Mouse (Mus musculus): ENCODE data around the gene Rps27a. TPM values are rescaled to one million over a fixed set of nuclear protein-coding genes. Genes with fewer than 3 reads are reported as not detected.

The Rps27a gene
- total and polyA plus RNA-seq, 2 experiments from 2014 or later, result 334 to 550 TPM

DNA sequence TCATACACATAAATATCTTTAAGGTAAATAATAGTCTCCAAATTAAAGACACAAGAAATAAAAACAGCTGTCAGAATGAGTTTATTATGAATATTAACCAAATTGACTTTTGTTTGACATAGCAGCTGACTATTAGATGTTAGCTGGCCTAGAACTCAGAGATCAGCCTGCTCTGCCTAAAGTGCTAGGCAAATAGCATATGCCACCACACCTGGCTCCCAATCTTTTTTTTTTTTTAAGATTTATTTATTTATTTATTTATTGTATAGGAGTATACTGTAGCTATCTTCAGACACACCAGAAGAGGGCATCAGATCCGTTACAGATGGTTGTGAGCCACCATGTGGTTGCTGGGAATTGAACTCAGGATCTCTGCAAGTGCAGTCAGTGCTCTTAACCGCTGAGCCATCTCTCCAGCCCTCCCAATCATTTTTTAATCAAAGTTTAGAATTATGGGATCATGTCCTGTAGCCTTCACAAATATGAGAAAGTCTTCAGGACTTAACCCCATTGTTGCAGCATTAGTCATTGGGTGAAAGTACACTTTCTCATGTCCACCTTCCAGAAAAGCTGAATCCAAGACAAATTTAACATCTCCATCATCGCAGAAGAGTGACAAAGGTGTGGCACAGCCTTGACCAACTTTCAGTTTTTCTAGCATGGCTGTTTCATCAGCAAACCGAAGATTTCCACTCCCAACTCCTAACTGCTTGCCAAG lies 34.9 kb downstream of the Rps27a start:
- Histone ChIP-seq H3K4me2 (ENCODE audit: low read depth, low read length) (no peak overlapping the region), H3K36me3 (replicated peaks; ENCODE audit: control insufficient read depth, insufficient read depth, low read length) (peaks cover 17% of the 10 kb centered on the region), H3K27ac (ENCODE audit: low read depth) (no peak overlapping the region), H3K4me1 (ENCODE audit: control insufficient read depth, insufficient read depth) (0 out of 2 replicates have a peak, but pooled peaks cover 6% of the 10 kb centered on the region), H3K9ac (replicated peaks; ENCODE audit: low read depth, low read length) (no peak overlapping the region), H3K9me3 (replicated peaks; ENCODE audit: control insufficient read depth, low read length) (no peaks in the 10 kb centered on the region), H3K4me3 (ENCODE audit: low read depth, low read length) (no peak overlapping the region), H3K27me3 (ENCODE audit: control insufficient read depth, insufficient read depth, low read length) (no peaks in the 10 kb centered on the region)
- TF ChIP-seq EP300 (IDR thresholded peaks at IDR 0.05; ENCODE audit: low read depth), result no peak
- no peak for TF ChIP-seq CTCF (IDR thresholded peaks at IDR 0.05; ENCODE audit: low read depth)
- no peak for DNase-seq (ENCODE audit: low spot score)
- 94% methylated on average over 4 of the region's 4 CpGs for WGBS
- no peak for ATAC-seq (ENCODE audit: insufficient read depth, low read depth)

DNA sequence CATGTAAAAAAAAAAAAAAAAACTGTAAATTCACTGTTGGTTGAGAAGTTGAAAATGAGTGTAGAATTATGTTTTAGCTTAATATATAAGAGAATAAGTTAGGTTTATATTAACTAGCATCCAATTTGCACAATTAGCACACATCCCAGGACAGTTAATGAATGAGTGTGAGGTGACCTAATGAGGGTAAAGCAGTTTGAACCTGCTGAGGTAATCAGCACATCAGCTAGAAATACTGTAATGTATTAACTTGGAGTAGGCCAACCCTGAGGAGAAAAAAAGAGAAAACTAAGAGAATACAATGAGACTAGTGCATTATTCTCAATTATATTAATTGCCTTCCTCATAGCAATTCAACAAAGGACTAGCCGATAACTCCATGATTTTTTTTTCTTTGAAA lies 38.5 kb downstream of the Rps27a start:
- Histone ChIP-seq H3K4me2 (ENCODE audit: low read depth, low read length) (no peak overlapping the region), H3K4me3 (ENCODE audit: low read depth, low read length) (no peak overlapping the region), H3K36me3 (replicated peaks; ENCODE audit: control insufficient read depth, insufficient read depth, low read length) (peaks cover 29% of the 10 kb centered on the region), H3K9me3 (replicated peaks; ENCODE audit: control insufficient read depth, low read length) (no peaks in the 10 kb centered on the region), H3K4me1 (ENCODE audit: control insufficient read depth, insufficient read depth) (0 out of 2 replicates have a peak, but pooled peaks cover 6% of the 10 kb centered on the region), H3K27me3 (ENCODE audit: control insufficient read depth, insufficient read depth, low read length) (no peaks in the 10 kb centered on the region), H3K9ac (replicated peaks; ENCODE audit: low read depth, low read length) (no peak overlapping the region), H3K27ac (ENCODE audit: low read depth) (no peak overlapping the region)
- no peak for DNase-seq (ENCODE audit: low spot score)
- ATAC-seq (ENCODE audit: insufficient read depth, low read depth), result no peak
- TF ChIP-seq CTCF (IDR thresholded peaks at IDR 0.05; ENCODE audit: low read depth), result no peak
- no peak for TF ChIP-seq EP300 (IDR thresholded peaks at IDR 0.05; ENCODE audit: low read depth)
- WGBS, result 98% methylated on average over 1 of the region's 1 CpGs

DNA sequence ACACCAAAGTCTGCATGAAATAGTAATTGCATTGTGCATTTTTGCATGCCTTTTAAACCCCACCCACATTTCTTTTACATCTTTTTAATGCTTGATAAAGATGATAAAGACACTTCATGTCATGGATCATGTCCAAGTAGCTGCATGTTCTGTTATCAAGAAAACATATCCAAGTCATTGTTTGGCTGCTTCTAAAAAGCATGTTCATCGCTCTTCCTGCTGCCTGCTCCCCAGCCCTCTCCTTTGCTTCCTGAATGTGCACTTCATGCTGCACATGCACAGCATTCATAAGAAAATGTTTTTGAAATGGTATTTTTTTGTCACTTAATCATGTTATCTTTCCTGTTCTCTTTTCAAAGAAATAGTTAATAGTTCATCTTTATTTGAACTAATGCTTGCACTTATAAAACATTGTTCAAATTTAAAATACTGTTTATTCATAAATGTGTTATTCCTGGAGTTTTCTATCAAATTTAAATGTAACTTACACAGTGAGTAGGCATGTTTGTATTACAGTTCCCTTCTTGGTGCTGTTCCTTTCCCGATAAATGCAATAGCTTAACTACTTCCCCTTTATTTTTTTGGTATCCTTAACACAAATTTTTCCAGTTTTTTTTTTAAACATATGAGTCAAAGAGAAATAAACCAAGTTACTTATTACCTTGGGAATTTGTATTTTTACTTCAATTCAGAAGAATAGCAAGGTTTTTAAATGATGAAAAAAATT lies 42.8 kb downstream of the Rps27a start:
- Histone ChIP-seq H3K27ac (ENCODE audit: low read depth) (no peak overlapping the region), H3K9me3 (replicated peaks; ENCODE audit: control insufficient read depth, low read length) (no peaks in the 10 kb centered on the region), H3K27me3 (ENCODE audit: control insufficient read depth, insufficient read depth, low read length) (no peaks in the 10 kb centered on the region), H3K4me2 (ENCODE audit: low read depth, low read length) (no peak overlapping the region), H3K9ac (replicated peaks; ENCODE audit: low read depth, low read length) (no peak overlapping the region), H3K36me3 (replicated peaks; ENCODE audit: control insufficient read depth, insufficient read depth, low read length) (peaks cover 39% of the 10 kb centered on the region), H3K4me3 (ENCODE audit: low read depth, low read length) (no peak overlapping the region), H3K4me1 (ENCODE audit: control insufficient read depth, insufficient read depth) (no peaks in the 10 kb centered on the region)
- DNase-seq (ENCODE audit: low spot score) (no peak), ATAC-seq (ENCODE audit: insufficient read depth, low read depth) (no peak)
- whole genome bisulfite sequencing, result 88% methylated on average over 2 of the region's 2 CpGs
- TF ChIP-seq CTCF (IDR thresholded peaks at IDR 0.05; ENCODE audit: low read depth) (no peak), EP300 (IDR thresholded peaks at IDR 0.05; ENCODE audit: low read depth) (no peak)

DNA sequence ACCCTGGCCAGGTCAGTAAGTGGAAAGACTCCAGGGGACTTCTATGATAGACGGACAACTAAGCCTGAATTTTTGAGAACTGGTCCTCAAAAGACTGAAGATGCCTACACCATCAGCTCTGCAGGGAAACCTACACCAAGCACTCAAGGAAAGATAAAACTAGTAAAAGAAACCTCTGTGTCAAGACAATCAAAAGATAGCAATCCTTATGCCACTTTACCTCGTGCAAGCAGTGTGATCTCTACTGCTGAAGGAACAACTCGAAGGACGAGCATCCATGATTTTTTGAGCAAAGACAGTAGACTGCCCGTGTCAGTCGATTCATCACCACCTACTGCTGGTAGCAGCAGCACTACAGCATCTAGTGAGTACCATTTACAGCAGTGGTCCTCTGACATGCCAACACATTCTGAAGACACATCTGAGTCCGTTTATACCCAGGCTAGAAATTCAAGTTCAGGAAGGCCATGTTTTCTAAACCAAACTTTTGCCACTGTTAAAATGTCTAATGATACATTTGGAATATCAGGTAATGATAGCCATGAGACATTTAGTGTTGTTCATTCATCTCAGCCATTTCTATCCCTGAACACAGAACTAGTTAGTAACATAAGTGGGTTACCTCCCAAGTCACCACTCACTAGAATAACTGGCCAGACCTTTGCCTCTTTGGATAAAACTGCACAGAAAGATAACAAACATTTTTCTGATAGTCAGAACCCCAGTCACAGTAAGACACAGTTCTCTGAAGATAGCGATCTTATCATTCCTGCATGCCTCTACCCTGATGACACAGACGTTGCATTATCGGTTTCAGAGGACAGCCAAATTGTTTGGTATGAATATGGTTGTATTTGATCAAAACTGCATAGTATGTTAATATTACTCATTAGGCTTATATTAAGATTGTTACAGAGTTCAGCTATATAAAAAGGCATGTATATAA lies 43.7 kb downstream of the Rps27a start:
- TF ChIP-seq CTCF (IDR thresholded peaks at IDR 0.05; ENCODE audit: low read depth) (no peak), EP300 (IDR thresholded peaks at IDR 0.05; ENCODE audit: low read depth) (no peak)
- no peaks in the 10 kb centered on the region for H3K27me3 ChIP-seq (ENCODE audit: control insufficient read depth, insufficient read depth, low read length)

DNA sequence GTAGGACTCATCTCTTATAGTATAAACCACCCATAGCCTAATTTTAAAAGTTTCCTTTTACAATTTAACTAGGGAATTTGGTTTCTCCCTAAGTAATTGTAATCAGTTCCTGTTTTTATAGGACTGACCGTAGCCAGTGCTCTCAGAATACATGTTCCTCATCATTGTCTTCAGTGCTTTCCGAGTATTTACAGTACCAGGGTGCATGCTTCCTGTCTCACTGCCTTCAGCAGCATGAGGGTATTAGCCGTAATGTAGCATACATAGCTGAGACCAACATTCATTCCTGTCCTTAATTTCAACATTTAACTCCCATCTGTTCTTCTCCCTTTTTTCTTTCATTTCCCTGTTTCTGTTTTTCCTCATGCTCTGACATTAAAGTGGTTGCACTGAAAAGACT lies 50.9 kb downstream of the Rps27a start:
- H3K9ac ChIP-seq (replicated peaks; ENCODE audit: low read depth, low read length), result no peak overlapping the region
- no peak overlapping the region for H3K4me3 ChIP-seq (ENCODE audit: low read depth, low read length)
- DNase-seq (ENCODE audit: low spot score) (no peak), ATAC-seq (ENCODE audit: insufficient read depth, low read depth) (no peak)
- H3K27me3 ChIP-seq (ENCODE audit: control insufficient read depth, insufficient read depth, low read length), result no peaks in the 10 kb centered on the region
- H3K36me3 ChIP-seq (replicated peaks; ENCODE audit: control insufficient read depth, insufficient read depth, low read length), result peaks cover 32% of the 10 kb centered on the region
- WGBS, result 66% methylated on average over 3 of the region's 3 CpGs
- no peak for TF ChIP-seq EP300 (IDR thresholded peaks at IDR 0.05; ENCODE audit: low read depth)
- no peak for TF ChIP-seq CTCF (IDR thresholded peaks at IDR 0.05; ENCODE audit: low read depth)
- no peak overlapping the region for H3K27ac ChIP-seq (ENCODE audit: low read depth)
- no peaks in the 10 kb centered on the region for H3K9me3 ChIP-seq (replicated peaks; ENCODE audit: control insufficient read depth, low read length)
- H3K4me2 ChIP-seq (ENCODE audit: low read depth, low read length), result no peak overlapping the region
- no peaks in the 10 kb centered on the region for H3K4me1 ChIP-seq (ENCODE audit: control insufficient read depth, insufficient read depth)

More for the DNA sequence above, 43.7 kb downstream of the Rps27a start:
- Histone ChIP-seq H3K4me3 (ENCODE audit: low read depth, low read length) (no peak overlapping the region), H3K4me1 (ENCODE audit: control insufficient read depth, insufficient read depth) (no peaks in the 10 kb centered on the region), H3K9me3 (replicated peaks; ENCODE audit: control insufficient read depth, low read length) (no peaks in the 10 kb centered on the region), H3K9ac (replicated peaks; ENCODE audit: low read depth, low read length) (no peak overlapping the region), H3K27ac (ENCODE audit: low read depth) (no peak overlapping the region), H3K4me2 (ENCODE audit: low read depth, low read length) (no peak overlapping the region), H3K36me3 (replicated peaks; ENCODE audit: control insufficient read depth, insufficient read depth, low read length) (peaks cover 40% of the 10 kb centered on the region)
- ATAC-seq (ENCODE audit: insufficient read depth, low read depth), result no peak
- 79% methylated on average over 10 of the region's 10 CpGs for WGBS
- DNase-seq (ENCODE audit: low spot score), result no peak

Other genes starting within 250 kb of the Rps27a start
- 11.4 and 13.6 TPM in 2 replicates for gene Ccdc88a, start 174.5 kb downstream of the Rps27a start, total RNA-seq (2014; rRNA removed; ENCODE audit: low replicate concordance)
- gene Ccdc88a, start 174.5 kb downstream of the Rps27a start, polyA plus RNA-seq (2015; fragmentation: Nextera tagmentation; extraction: Ambion mirVana), result 11.9 and 13.2 TPM in 2 replicates
- gene Prorsd1, start 33.1 kb downstream of the Rps27a start, total RNA-seq (2014; rRNA removed; ENCODE audit: low replicate concordance), result 8.7 and 11.8 TPM in 2 replicates
- 30.8 and 31.5 TPM in 2 replicates for gene Prorsd1, start 33.1 kb downstream of the Rps27a start, polyA plus RNA-seq (2015; fragmentation: Nextera tagmentation; extraction: Ambion mirVana)
- 15.5 and 28.3 TPM in 2 replicates for gene Mtif2, start 21.7 kb downstream of the Rps27a start, total RNA-seq (2014; rRNA removed; ENCODE audit: low replicate concordance)
- gene Mtif2, start 21.7 kb downstream of the Rps27a start, polyA plus RNA-seq (2015; fragmentation: Nextera tagmentation; extraction: Ambion mirVana), result 49.3 and 50.4 TPM in 2 replicates
- not detected in 2 replicates for gene Clhc1, start 159 bp downstream of the Rps27a start, total RNA-seq (2014; rRNA removed; ENCODE audit: low replicate concordance)
- 0.11 TPM in 1 of 2 replicates, not detected in the other for gene Clhc1, start 159 bp downstream of the Rps27a start, polyA plus RNA-seq (2015; fragmentation: Nextera tagmentation; extraction: Ambion mirVana)
- gene Rtn4, start 144.8 kb upstream of the Rps27a start, total RNA-seq (2014; rRNA removed; ENCODE audit: low replicate concordance), result 149 and 154 TPM in 2 replicates
- 48.0 and 48.9 TPM in 2 replicates for gene Rtn4, start 144.8 kb upstream of the Rps27a start, polyA plus RNA-seq (2015; fragmentation: Nextera tagmentation; extraction: Ambion mirVana)